Mouse (Mus musculus) ES-E14 (cell line): ENCODE measurements at regions not wholly inside any gene's neighbourhood (a gene's known extent, or its start where the extent isn't known, plus 50 kb on each side); places are given as distances from the start of the nearest gene placed in this dataset.

Experiments used
- DNase-seq: peaks from one replicate; pipeline ENCODE4 v3.0.0-alpha.2; 2013; ENCODE audit warnings: low read depth, low spot score
- H3K27ac ChIP-seq: 2 replicates; pipeline ENCODE4 v1.5.1; 2012; ENCODE audit warnings: low read depth, mild to moderate bottlenecking, low read length, moderate library complexity, mixed read lengths; ENCODE audit not compliant: poor library complexity, insufficient read depth, severe bottlenecking
- H3K36me3 ChIP-seq: 2 replicates; pipeline ENCODE4 v1.6.1; 2012; ENCODE audit warnings: mild to moderate bottlenecking, low read length, moderate library complexity, mixed read lengths; ENCODE audit not compliant: control insufficient read depth, poor library complexity, insufficient read depth, severe bottlenecking
- H3K4me1 ChIP-seq, 2 experiments: fragments of 150-350 bp in 1 of 2; sonication (generic) in 1 of 2; 2 replicates each; pipeline ENCODE4 v1.6.1; 2012; ENCODE audit warnings: low read length in 2 of 2, mild to moderate bottlenecking in 1 of 2, mixed read lengths in 1 of 2; ENCODE audit not compliant: control insufficient read depth in 2 of 2, insufficient read depth in 2 of 2, poor library complexity in 1 of 2
- H3K4me3 ChIP-seq, 2 experiments: fragments of 150-350 bp in 1 of 2; sonication (generic) in 1 of 2; 2 replicates each; pipeline ENCODE4 v1.5.1; 2012; ENCODE audit warnings: low read length in 2 of 2, low read depth in 1 of 2, mild to moderate bottlenecking in 1 of 2, mixed read lengths in 1 of 2; ENCODE audit not compliant: insufficient read depth in 1 of 2, poor library complexity in 1 of 2, severe bottlenecking in 1 of 2
- H3K9ac ChIP-seq: 2 replicates; pipeline ENCODE4 v1.6.1; 2012; ENCODE audit warnings: low read depth, mild to moderate bottlenecking, low read length, mixed read lengths; ENCODE audit not compliant: poor library complexity, insufficient read depth, severe bottlenecking
- H3K9me3 ChIP-seq: fragments of 150-350 bp; sonication (generic); 2 replicates; pipeline ENCODE4 v1.6.1; 2012; ENCODE audit warnings: low read depth, mild to moderate bottlenecking, low read length; ENCODE audit not compliant: control insufficient read depth, insufficient read depth
- CHD2 ChIP-seq: IDR thresholded peaks from 2 replicates; pipeline ENCODE4 v1.6.1; 2014; ENCODE audit warnings: mild to moderate bottlenecking, low read depth, low read length, inconsistent platforms
- HCFC1 ChIP-seq: IDR thresholded peaks from 2 replicates; pipeline ENCODE4 v1.6.1; 2012; ENCODE audit warnings: low read length, inconsistent platforms, borderline replicate concordance; ENCODE audit not compliant: insufficient read depth
- MAFK ChIP-seq: IDR thresholded peaks from 2 replicates; pipeline ENCODE4 v1.6.1; 2014; ENCODE audit warnings: mild to moderate bottlenecking, low read depth, low read length, inconsistent platforms; ENCODE audit not compliant: insufficient read depth
- ZC3H11A ChIP-seq: IDR thresholded peaks from 2 replicates; pipeline ENCODE4 v1.6.1; 2012; ENCODE audit warnings: low read depth, mild to moderate bottlenecking, inconsistent platforms, low read length, borderline replicate concordance
- ZNF384 ChIP-seq: IDR thresholded peaks from 2 replicates; pipeline ENCODE4 v1.6.1; 2012; ENCODE audit warnings: low read depth, low read length, inconsistent platforms
- in situ Hi-C, 2 experiments: fragments of 600-800 bp; cut with MboI; formaldehyde crosslinking; loops; one replicate each; pipeline ENCODE4 v1.15.1; 2025; ENCODE audit warnings: low sequenced_read_pairs in 2 of 2, inconsistent platforms in 1 of 2; ENCODE audit not compliant: unreplicated experiment in 2 of 2

- Histone ChIP-seq H3K27ac (no peak overlapping the region), H3K9ac (no peak overlapping the region), H3K4me3 (no peak overlapping the region), H3K36me3 (no peaks in the 10 kb centered on the region), H3K4me1 (no peaks in the 10 kb centered on the region), H3K9me3 (no peaks in the 10 kb centered on the region)
- in situ Hi-C loops = no loop called here
- no peak for TF ChIP-seq CHD2
- TF ChIP-seq ZNF384 = no peak
- TF ChIP-seq ZC3H11A = no peak
- no peak for TF ChIP-seq MAFK
- no peak for DNase-seq
Observed at GRCm38 (mm10) chr1:153962161-153962720, 62.2 kb upstream of the Teddm2 start.

- Histone ChIP-seq H3K36me3 (no peaks in the 10 kb centered on the region), H3K4me3 (no peak overlapping the region), H3K9me3 (no peaks in the 10 kb centered on the region), H3K4me1 (no peaks in the 10 kb centered on the region), H3K9ac (no peak overlapping the region), H3K27ac (no peak overlapping the region)
- no peak for DNase-seq
- in situ Hi-C loops = no loop called here
- TF ChIP-seq HCFC1 (no peak), ZC3H11A (no peak), CHD2 (no peak), ZNF384 (no peak), MAFK (no peak)
Observed at GRCm38 (mm10) chr1:153963744-153964342, 63.8 kb upstream of the Teddm2 start.

GRCm38 (mm10) chr1:153969401-153969800 is 69.4 kb upstream of the Teddm2 start:
- Histone ChIP-seq H3K9me3 (no peaks in the 10 kb centered on the region), H3K9ac (no peak overlapping the region), H3K27ac (no peak overlapping the region), H3K4me1 (no peaks in the 10 kb centered on the region), H3K36me3 (no peaks in the 10 kb centered on the region), H3K4me3 (no peak overlapping the region)
- in situ Hi-C loops = no loop called here
- no peak for DNase-seq
- TF ChIP-seq MAFK (no peak), HCFC1 (no peak), ZC3H11A (no peak), CHD2 (no peak), ZNF384 (no peak)

GRCm38 (mm10) chr1:153974300-153974699 is 74.3 kb upstream of the Teddm2 start:
- no peak for DNase-seq
- Histone ChIP-seq H3K4me3 (no peak overlapping the region), H3K36me3 (no peaks in the 10 kb centered on the region), H3K27ac (no peak overlapping the region), H3K9ac (no peak overlapping the region), H3K9me3 (no peaks in the 10 kb centered on the region), H3K4me1 (no peaks in the 10 kb centered on the region)
- in situ Hi-C loops = no loop called here
- TF ChIP-seq ZC3H11A (no peak), CHD2 (no peak), HCFC1 (no peak), MAFK (no peak), ZNF384 (no peak)
